Mouse (Mus musculus) E14TG2a.4 (cell line): ENCODE measurements around the gene Gba2.

Source experiments
- H3K27me3 ChIP-seq: 2 replicates; pipeline ENCODE4 v1.6.1; 2014; ENCODE audit warnings: low read length, control low read depth; ENCODE audit not compliant: insufficient read depth
- H3K36me3 ChIP-seq: 2 replicates; pipeline ENCODE4 v1.6.1; 2014; ENCODE audit warnings: low read length, control low read depth; ENCODE audit not compliant: insufficient read depth
- H3K4me1 ChIP-seq: replicated peaks from 2 replicates; pipeline ENCODE4 v1.6.1; 2014; ENCODE audit warnings: low read depth, low read length, control low read depth
- H3K4me3 ChIP-seq: replicated peaks from 2 replicates; pipeline ENCODE4 v1.5.1; 2014; ENCODE audit warnings: mild to moderate bottlenecking, low read length
- H3K9me3 ChIP-seq: 2 replicates; pipeline ENCODE4 v1.6.1; 2014; ENCODE audit warnings: low read length, control low read depth
- CTCF ChIP-seq: conservative IDR thresholded peaks from 2 replicates; pipeline ENCODE4 v1.5.1; 2014; ENCODE audit warnings: low read length
- NANOG ChIP-seq: IDR thresholded peaks from 2 replicates; pipeline ENCODE4 v1.6.1; 2014; ENCODE audit warnings: borderline replicate concordance, low read length, mixed read lengths
- POU5F1 ChIP-seq: IDR thresholded peaks from 2 replicates; pipeline ENCODE4 v1.6.1; 2014; ENCODE audit warnings: low read length, borderline replicate concordance

Gene Gba2

DNA sequence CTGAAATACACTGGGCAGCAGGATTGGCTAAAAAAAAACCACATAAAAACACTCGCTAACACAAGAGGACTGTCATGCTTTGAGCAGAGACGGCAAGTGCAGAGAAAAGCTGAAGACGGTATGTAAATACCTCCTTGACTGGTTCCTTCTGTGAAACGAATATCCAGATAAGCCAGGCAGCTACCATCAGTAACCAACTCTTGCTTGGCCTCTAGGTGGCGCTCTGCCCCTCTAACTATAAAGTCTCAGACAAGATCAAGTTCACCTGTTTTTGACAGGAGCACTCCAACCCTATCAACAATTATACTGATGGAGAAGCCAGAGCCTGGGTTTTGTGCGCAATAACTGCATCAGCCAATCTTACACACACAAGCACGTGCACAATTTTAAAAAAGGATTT lies 48.1 kb downstream of the Gba2 start:
- H3K27me3 ChIP-seq: peaks cover 3% of the 10 kb centered on the region
- H3K4me3 ChIP-seq: no peak overlapping the region
- H3K9me3 ChIP-seq: no peaks in the 10 kb centered on the region
- TF ChIP-seq POU5F1: no peak
- TF ChIP-seq CTCF: peak; percentile 84
- peaks cover 47% of the 10 kb centered on the region for H3K36me3 ChIP-seq
- peaks cover 27% of the 10 kb centered on the region for H3K4me1 ChIP-seq

DNA sequence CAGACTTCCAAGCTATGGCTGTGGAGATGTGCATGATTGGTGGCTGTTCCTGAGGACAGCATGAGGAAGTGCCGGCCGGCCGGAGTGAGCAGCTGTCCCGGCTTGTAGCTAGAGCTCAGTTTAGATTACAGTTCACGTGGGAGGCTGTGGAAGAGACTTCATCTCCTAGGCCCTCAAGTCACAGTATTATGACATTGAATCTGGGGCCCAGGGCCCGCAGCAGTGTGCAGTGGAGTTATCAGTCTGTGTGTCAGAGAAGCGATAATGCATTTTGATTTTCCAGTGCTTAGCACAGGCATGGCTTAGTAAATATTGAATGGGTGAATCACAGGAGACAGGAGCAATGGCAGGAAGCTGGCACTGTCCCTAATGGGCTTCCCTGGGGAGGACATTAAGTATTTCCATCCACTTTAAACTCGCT lies 48.6 kb downstream of the Gba2 start:
- Histone ChIP-seq H3K27me3 (peaks cover 8% of the 10 kb centered on the region), H3K4me3 (no peak overlapping the region), H3K4me1 (peaks cover 22% of the 10 kb centered on the region), H3K36me3 (peaks cover 43% of the 10 kb centered on the region), H3K9me3 (no peaks in the 10 kb centered on the region)
- TF ChIP-seq CTCF (no peak), NANOG (no peak), POU5F1 (no peak)

DNA sequence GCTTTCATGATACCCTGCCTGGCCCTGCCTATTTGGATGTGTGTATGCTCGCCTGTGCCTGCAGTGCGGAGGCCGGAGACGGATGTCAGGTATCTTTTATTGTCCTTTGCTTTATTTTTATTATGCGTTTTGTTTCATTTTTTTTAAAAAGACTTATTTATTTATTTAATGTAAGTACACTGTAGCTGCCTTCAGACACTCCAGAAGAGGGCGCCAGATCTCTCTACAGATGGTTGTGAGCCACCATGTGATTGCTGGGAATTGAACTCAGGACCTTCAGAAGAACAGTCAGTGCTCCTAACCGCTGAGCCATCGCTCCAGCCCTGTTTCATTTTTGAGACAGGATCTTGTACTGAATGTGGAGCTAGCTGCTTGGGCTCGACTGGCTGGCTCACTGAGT lies 50.2 kb downstream of the Gba2 start:
- Histone ChIP-seq H3K4me3 (no peak overlapping the region), H3K27me3 (peaks cover 24% of the 10 kb centered on the region), H3K36me3 (peaks cover 28% of the 10 kb centered on the region), H3K9me3 (no peaks in the 10 kb centered on the region), H3K4me1 (peaks cover 20% of the 10 kb centered on the region)
- TF ChIP-seq CTCF (peak; percentile 54), POU5F1 (no peak)

DNA sequence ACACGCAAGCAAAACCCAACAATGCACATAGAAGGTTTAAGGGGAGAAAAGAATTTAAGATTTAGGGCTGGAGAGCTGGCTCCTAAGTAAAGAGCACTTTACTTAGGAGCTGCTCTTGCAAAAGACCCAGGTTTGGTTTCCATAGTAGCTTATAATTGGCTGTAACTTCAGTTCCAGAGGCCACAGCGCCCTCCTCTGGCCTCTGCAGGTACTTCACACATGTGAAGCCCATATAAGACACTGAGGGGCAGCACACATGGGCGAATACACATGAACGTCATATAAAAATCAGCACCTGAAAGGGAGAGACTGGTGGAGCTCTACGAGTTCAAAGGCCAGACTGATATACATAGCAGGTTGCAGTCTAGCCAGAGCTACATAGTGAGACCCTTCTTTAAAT lies 50.8 kb downstream of the Gba2 start:
- no peak overlapping the region for H3K4me3 ChIP-seq
- TF ChIP-seq CTCF: peak; percentile 85
- TF ChIP-seq NANOG: no peak

DNA sequence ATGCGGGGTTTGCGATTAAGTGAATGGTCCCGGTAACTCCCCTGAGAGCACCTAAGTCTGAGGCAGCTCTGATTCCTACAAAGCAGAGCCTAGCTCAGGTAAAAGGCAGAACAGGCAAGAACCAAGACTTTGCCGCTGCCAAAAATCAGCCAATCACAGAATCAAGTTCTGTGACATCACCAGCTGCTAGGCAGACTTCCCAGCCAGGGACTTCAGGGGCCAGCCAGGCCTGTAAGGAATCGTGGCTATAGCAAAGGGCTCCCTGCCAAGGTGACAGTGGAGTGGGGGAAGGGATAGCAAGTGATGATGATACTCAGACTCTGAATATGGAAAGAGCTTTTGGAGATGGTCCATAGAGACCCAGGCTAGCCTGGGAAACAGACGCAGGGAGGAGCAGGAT lies 58.7 kb downstream of the Gba2 start:
- H3K27me3 ChIP-seq: peaks cover 51% of the 10 kb centered on the region
- H3K9me3 ChIP-seq: no peaks in the 10 kb centered on the region
- H3K36me3 ChIP-seq: peaks cover 37% of the 10 kb centered on the region
- peaks cover 80% of the 10 kb centered on the region for H3K4me1 ChIP-seq
- no peak for TF ChIP-seq POU5F1
- no peak for TF ChIP-seq NANOG
- no peak for TF ChIP-seq CTCF
- H3K4me3 ChIP-seq: peak overlapping the region; percentile 73; the same call in 1 of the 2 replicates

More for the DNA sequence above, 50.8 kb downstream of the Gba2 start:
- peaks cover 22% of the 10 kb centered on the region for H3K36me3 ChIP-seq
- H3K27me3 ChIP-seq: peaks cover 30% of the 10 kb centered on the region
- no peaks in the 10 kb centered on the region for H3K9me3 ChIP-seq
- H3K4me1 ChIP-seq: peaks cover 17% of the 10 kb centered on the region

DNA sequence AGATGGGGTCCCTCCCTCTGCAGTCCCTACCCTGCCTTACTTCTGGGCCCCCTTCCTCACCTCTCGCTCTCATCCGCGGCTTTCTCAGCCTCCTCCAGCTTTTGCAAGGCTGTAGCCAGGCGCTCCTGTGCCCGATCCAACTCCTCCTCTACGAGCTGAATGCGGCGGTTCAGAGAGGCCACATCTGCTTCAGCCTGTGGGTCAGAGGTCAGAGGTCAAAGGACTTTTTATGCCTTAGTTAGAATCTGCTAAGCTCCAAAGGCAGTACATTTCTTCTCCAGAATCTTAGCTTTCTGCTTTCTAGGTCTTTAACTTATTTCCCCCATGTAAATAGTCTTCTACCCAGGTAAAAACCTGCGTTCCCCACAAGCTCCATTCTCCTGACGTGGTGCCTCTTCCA lies 59.1 kb downstream of the Gba2 start:
- Histone ChIP-seq H3K9me3 (no peaks in the 10 kb centered on the region), H3K4me3 (peak overlapping the region; percentile 73), H3K4me1 (peaks cover 80% of the 10 kb centered on the region), H3K36me3 (peaks cover 41% of the 10 kb centered on the region), H3K27me3 (peaks cover 47% of the 10 kb centered on the region)
- TF ChIP-seq NANOG: no peak
- TF ChIP-seq POU5F1: no peak
- TF ChIP-seq CTCF: no peak
